Mouse (Mus musculus) heart, adult 9 months (tissue): Measurements from ENCODE around the gene Klf3.

Source experiments
- DNase-seq, 2 experiments: peaks; one replicate each; pipeline ENCODE4 v3.0.0; 2022; ENCODE audit warnings: low spot score in 2 of 2

The Klf3 gene

DNA sequence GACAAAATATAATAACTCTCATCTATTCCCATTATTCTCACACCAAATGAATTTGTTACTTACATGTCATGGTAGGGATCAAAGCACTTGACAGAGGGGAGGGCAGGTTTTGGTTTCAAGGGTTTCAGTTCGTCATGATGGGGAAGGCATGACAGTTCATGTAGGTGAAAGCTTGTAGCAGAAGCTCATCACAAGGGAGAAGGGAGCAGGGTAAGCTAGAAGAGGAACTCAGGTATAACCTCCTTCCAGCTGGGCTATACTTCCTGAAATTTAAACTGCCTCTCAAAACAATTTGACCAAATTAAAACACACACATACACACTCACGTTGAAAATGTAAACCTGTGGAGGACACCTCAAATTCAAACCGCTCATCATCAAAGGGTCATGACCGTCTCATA, 32.1 kb downstream of the Klf3 start:
- DNase-seq: no peak

DNA sequence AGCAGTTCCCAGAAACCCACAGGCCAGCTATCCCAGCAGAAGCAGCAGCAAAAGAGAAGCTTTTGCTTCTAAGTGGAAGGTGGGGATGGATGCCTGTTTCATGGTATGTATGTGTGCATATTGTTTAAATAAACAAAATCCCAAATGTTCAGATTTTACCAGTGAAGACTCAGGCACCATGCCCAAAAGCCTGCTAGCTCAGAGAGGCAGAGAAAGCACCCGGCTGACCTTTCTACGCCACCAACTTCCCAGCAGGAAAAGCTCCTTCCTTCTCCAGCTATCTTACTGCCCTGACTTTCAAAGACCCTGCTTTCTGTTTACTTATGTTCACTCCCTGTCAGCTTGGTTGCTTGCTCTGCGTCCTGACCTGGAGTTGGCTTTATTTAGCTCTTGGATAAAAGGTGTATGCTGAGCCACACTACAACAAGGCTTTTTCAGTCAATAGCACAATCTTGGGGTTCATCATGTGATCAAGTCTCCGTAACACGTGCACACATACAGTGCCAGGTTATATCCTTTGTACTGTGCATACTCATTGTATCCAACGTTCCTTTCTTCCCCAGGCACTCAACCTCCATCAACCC, 35.9 kb downstream of the Klf3 start:
- DNase-seq: no peak

DNA sequence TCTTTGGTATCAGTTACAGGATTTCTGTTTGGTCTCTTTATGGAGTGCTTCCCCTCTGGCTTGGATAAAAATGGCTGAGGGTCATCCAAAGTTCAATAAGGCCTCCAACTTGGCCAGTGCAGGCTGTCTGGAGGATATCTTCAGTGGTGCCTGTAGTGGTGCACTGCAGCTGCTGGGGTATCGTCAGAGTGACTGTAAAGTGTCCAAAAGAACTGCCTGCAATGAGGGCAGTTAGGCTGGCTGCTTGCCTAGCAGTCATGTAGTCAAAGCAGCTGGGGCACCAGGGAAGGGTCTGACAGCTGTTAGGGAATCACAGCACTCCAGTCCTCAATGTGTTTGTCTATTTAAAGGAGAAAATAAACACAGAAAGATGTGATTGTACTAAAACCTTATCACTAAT, 36.9 kb downstream of the Klf3 start:
- DNase-seq: peak; percentile 36 to 63

DNA sequence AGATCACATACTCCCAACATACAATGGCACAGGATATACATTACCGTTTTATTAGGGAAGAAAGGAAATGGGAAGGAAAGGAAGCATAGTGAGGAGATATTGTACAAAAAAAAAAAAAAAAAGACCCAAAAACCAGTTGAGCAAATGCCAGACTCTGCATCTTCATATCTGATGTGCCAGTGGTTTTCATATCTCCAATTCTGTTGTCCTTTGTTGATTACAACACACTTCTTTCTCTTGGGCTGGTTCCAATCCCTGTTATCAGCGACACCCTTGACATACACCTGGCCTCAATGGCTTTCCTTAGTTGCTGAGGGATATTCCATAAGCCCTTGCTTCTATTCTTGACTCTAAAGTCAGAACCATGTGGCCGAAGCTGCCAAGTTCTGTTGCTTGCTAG, 41.4 kb downstream of the Klf3 start:
- no peak for DNase-seq

DNA sequence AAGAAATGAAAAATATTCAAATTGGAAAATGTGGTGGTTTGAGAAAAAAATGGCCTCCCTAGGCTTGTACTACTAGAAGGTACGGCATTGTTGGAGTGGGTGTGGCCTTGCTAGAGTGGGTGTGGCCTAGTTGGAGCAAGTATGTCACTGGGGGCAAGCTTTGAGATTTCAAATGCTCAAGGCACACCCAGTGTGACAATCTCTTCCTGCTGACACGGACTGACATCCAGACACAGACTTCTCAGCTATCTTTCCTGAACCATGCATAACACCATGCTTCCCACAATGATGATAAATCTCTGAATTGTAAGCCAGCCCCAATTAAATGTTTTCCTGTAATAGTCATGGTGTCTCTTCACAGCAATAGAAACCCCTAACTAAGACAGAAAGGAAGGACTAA, 44.1 kb downstream of the Klf3 start:
- DNase-seq: no peak

DNA sequence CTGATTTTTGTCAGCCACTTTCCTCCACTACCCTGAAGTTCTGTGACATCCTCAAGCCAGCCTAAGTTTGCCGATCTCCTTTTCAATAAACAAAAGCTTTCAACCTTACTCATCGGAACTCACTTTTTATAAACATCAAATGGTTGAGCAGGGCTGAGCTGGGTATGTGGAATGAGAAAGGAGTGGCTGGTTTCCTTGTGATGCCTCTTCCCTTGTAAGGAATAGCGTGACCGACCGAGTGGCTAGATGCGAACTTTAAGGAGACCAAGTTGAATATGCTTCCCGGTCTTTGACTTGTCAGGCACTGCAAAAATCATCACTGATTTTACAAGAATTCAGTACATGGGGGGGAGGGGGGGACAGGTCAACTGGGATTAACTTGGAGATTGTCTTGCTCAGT, 46.7 kb downstream of the Klf3 start:
- no peak for DNase-seq

DNA sequence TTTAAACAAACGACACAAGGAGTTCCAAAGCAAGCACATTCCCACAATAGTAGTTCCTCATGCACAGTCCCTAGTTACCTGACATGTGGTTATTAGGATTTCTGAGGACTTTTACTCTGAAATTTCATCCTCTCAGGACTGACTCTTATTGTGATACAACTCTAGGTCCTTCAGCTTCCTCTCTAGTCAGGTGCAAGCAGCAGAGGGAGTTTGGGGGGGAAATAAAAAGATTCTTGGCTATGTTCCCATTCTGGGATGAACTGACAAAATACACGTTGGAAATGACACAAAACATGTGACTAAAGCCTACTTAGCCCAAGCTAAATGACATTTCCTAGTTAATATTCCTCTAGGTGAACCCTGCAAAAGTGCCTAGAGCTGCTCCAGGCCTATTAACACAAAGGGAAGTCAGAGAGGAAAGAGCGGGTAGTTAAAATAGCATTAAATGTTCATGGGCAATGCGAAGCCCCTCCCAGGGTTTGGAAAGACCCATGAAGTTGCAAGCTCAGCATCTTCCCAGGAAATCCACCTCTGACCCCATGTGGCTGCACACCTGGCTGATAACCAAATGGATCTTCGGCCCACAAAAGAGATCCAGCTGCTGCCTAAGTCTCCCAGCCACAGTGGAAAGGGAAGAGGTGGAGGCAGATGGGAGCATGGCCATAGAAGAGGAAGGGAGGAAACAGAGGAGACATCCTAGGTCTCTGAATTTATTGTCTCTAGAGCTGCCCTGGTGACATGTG, 49.6 kb downstream of the Klf3 start:
- DNase-seq: no peak

DNA sequence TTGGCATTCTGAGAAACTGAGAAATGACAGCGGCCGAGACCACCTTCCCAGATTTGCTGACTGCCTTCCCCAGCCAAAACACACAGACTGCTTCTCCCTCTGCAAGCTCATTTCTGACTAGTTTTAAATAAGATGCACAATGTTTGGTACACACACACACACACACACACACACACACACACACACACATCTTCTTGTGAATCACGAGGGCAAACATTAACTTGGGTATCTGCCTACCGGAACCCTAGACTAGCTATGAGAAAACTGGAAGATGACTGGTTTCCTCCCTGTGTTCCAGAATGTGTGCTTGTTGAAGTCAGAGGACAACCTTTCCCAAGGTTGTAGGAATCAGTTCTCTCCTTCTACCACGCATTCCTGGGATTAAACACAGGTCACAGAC, 50.2 kb downstream of the Klf3 start:
- no peak for DNase-seq

DNA sequence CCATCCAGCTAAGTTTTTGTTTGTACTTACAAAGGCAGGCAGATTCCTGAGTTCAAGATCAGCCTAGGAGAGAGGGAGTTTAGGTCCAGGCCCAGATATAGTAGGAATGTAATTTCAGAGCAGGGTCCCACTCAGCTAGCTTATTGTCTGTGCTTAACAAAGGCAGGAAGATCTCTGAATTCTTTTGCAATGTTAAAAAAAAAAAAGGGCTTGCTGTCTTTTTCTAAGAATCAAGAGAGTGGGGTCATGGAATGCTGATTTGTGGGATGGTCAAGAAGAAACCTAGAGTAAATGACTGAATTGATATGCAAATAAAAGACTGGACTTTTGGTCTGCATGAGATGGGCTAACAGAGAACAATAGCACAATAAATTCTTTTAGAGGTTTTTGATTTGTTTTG, 52.0 kb downstream of the Klf3 start:
- no peak for DNase-seq

DNA sequence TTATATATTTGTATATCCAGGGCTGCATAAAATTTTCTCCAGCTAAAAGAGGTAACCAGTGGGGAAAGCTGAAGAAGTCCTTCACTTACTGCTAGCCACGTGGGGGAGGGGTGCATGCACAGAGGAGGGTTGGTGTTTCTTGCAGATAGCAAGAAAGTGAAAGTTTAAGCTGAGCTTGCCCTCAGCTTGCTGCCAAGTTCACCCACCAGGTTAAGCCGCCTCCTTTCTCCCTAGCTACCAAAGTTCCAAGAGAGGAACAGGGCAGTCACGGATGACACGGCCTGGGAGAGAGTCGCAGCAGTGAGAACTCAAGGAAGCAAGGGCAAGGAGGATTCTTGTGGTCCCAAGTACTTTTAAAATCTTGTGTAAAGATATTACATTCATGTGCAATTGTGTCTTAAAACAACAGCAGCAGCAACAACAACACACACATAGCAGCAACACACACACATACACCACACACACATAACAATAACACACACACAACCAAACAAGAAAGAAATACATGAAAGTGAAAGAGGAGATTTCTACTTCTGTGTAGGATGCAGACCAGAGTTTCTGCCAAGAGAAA, 57.8 kb downstream of the Klf3 start:
- no peak for DNase-seq

DNA sequence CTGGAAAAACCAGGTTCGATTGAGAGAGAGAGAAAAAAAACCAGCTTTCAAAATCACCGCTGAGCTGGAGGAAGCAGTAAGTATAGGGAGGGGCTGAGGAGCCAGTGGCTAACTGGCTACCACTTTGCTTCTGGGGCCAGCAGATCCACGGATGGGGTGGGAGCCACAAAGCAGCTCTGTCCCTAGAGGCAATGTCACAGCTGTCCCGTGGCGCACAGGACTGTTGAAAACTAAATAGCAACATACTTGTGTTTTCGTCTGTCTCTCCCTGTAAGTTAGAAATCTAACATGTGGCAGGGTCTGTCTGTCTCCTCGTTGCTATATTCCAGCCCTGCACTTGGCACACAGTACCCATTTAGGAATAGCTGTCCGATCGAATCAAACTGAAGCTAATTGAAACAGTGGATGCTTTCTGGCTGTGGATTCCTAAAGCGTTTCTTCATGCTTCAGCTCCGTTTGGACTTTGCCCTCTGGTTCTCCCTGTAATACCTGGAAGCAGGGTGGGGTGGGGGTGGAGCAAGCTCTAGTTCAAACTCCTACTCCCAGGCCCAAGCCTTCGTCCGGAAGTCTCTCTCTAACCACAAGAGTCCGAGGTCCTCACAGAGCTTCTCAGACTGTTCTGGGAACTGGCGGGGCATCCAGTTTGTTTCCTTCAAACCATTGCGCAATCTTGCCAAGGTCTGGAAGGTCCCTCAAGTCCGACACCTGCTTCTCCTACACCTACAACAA, 58.4 kb downstream of the Klf3 start:
- DNase-seq: peak; percentile 67 to 68

DNA sequence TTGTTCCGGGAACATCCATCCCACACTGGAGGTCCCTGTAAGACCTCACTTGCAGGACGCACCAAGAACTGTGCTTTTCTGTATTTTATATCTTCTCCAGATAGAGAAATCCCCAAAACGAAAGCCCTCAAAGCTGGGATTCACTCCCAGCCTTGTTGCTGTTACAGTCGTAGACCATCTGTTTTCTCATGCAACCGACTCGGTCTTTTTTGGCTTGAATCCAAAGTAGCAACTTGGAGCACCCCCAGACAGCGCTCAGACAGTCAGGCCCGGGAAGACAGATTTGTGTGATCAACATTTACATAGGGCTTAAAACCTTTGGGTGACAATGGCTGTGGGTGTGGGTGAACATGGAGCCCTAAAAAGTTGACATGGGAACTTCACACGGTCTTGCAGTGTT, 59.1 kb downstream of the Klf3 start:
- DNase-seq: peak; percentile 58 to 72

DNA sequence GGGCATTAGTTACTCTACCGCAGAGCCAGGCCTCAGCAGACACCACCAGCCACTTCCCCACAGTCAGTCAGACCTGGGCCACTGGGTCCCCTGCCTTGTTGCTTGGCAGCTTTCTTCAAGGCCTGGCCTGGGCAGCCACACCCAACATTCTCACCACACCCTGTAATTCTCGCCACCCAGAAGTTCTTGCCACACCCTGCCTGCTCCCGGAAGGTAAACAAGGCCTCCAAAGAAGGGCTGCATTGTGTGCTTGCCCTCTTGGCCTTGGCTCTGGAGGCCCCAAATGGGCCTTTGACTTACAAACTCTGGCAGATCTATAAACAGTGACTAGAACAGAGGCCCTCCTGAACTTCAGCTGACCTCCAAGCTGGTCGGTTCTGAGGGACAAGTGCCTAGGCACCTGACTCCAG, 61.5 kb downstream of the Klf3 start:
- DNase-seq: peak; percentile 43 to 74

DNA sequence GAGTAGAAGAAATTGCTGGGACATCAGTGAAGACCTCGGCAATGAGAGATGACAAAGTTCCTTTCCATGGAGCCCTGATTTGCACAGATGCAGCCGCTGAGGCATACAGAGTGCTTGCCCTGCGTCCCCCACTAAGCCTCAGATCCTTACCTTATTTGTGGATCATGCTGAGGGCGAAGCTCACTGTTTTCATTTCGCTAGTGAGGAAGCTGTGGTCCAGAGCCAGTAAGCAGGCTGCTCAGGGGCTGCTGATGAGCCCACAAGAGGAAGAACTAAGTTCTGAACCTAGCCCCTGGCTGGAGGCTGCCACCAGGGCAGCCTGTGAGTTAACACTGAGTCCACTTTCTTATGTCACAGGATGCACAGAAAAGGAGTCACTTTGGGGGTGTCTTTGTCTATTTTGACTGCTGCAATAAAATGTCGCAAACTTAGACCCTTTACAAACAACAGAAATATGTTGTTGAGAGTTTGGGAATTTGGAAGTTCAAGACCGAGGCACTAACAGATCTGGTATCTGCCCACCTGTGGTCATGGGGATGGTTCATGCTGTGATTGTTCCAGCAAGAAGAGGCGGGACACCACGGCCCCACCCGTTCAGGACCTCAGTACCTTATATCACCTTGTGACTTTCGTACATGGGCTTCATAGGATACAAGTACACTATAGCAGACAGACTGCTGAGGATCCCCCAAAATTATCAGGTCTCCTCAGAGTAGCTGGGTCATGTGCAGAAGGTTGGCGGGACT, 62.2 kb downstream of the Klf3 start:
- no peak for DNase-seq

DNA sequence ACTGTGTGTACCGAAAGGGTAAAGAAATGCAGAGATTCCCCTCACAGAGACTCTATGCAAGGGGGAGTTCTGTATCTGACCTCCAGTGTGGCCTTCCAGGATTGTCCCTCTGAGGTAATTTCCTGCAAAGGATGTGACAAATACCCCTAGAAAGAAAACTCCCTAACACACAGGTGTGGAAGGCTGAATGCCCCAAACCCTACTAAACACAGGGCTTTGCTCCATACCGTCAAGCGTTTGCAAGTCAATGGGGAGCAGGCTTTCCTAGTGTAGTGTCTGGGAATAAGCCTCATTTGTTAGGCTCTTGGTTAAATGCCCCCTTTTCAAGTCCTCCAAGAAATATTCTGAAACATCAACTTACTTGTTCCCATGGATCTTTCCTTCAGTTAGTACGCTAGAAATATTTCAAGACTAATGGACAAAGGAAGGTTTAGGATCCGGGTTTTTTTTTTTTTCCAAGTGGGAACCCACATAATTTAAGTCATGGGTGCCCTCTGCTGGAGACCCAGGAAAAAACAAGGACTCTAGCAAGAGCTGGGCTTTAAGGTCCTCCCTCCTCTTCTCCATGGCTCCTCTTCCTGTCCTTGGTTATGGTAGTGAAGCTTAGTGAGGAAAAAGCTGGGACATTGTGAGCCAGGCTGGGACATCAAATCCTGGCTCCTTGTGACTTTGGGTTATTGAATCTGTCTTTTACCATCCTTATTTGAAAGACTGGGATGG, 63.3 kb downstream of the Klf3 start:
- peak; percentile 81 to 86 for DNase-seq

DNA sequence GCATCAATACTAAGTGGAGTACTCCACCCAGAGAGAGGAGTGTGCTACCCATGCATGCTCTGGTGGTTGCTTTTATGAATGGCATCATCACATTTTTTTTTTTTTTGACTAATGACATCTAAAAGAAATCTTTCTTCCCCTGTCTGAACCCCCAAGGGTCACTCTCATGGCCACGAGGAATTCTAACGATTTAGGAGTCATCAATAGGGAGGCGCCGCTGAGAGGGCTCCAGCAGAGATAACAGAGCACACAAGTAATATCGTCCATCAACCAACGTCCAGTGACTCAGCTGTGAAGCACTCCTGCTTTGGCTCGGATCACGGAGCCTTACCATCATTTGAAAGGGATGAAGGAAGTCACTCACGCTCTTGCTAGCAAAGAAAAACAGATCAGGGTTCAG, 63.9 kb downstream of the Klf3 start:
- no peak for DNase-seq

DNA sequence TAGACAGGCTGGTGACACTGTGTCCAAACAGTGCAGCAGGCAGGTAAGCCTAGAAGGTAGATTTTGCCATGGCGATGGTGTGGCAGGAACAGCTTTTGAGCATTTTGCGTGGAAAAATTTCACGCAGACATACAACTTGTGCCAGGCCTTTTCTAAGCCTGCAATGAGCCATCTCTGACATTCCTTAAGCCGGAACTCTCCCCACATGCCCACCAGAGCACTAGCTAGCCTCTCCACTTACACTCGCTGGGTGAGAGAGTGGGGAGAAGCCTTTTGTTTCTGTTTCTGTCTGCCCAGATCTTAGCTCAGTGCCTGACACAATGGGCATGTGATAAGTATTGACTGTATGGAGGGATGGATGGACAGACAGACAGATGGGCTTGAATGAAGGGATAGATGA, 64.4 kb downstream of the Klf3 start:
- DNase-seq: no peak

DNA sequence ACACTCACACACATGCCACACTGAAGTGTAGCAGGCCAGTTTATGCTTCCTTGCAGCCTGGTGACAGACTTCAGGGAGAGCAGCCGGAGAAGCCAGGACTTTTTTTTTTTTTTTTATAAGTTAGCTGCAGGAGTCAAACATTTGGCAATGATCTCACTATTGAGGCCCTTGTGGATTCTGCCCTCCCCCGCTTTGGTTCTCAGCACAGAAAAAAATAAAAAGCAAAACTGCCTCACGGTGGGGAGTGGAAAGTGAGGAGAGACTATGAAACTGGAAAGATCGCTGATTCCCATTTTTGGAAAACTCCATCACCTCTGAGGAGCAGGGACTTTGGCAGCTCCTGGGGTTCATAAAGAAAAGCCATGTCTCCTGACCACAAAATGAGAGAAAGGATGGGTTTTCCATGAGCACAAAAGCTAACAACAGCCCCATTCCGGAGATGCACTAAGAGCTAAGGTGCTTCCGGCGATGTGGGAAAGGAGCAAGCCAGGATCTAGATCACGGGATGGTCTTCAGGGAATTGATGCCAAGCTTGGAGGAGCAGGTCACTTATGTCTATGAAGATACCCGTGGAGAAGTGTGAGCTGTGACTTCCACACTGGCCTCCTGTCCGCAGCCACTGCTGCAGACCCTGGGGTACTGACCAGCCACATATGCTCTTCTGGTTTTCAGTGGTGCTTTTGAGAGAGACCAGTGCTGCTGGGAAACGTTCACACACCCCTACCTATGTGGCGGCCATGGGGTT, 73.1 kb downstream of the Klf3 start:
- no peak for DNase-seq

DNA sequence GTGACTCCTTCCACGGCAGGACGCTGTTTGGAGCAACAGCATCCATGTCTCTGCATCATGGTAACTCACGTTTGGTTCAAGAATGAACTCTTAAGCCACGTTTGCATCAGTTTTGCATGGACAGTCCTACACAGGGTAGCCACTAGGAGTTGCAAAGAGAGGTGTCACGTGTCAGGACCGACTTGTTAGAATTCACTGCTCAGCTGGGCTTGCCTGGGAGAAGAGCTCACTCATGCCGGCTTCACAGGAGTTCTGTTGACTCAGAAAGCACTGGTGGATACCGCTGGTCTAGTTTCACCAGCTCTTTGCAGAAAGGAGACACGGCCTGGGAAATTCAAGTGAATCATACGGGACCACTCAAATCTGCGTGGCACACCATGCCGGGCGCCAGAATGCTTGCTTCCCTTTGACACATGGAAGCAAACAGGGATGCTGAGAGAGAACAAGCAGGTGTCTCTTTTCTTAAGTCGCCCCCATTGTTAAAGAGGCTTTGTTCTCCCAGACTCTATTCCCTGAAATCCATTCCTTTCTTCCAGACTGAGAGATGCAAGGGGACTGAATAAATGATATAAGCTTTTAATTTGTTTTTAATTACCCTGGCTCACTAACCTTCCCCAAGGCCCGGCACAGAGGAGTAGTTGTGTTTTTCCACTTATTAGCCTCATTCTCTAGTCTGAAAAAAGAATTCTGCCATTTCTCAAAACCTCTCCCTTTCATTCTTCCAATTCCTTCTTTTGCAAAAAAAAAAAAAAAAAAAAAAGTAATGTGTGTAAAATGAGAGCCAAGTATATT, 74.2 kb downstream of the Klf3 start:
- no peak for DNase-seq

DNA sequence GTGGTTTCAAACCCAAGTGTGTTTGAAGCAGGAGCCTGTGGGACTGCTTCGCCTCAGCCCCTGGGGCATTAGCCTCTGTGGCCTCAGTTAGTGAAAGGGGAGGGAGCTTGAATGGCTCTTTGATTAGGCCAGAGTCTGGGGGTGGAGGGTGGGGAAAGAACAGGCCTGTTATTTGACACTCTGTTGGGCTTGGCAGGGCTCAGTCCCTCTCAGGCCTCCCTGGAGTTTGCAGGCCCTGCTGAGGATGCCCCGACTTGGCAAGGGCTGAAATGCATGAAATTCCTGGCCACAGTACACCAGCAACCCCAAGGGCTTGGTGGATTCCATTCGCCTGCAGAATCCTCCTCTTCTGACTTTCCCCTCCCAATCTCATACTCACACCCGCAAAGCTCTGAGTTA, 74.8 kb downstream of the Klf3 start:
- DNase-seq: peak; percentile 81 to 83
